Mouse (Mus musculus): ENCODE data around the gene Epha6. TPM values are rescaled to one million over a fixed set of nuclear protein-coding genes. Genes with fewer than 3 reads are reported as not detected.

Epha6 gene
- polyA plus RNA-seq, 1 experiment from 2014 or later, result 0.16 TPM

GRCm38 (mm10) chr16:59743669-59744068 is 861.7 kb downstream of the Epha6 start:
- Histone ChIP-seq H3K9me3 (ENCODE audit: control insufficient read depth) (no peaks in the 10 kb centered on the region), H3K4me2 (replicated peaks; ENCODE audit: low read depth) (no peak overlapping the region), H3K36me3 (ENCODE audit: control insufficient read depth, insufficient read depth) (no peaks in the 10 kb centered on the region), H3K4me3 (ENCODE audit: low read depth, low read length) (no peak overlapping the region), H3K27ac (ENCODE audit: low read depth, low read length) (no peak overlapping the region), H3K27me3 (replicated peaks; ENCODE audit: control insufficient read depth, insufficient read depth, low read length) (no peaks in the 10 kb centered on the region), H3K4me1 (replicated peaks; ENCODE audit: control insufficient read depth, insufficient read depth, low read length) (no peaks in the 10 kb centered on the region), H3K9ac (ENCODE audit: low read depth, low read length) (no peak overlapping the region)
- no peak for TF ChIP-seq CTCF (IDR thresholded peaks at IDR 0.05; ENCODE audit: low read depth)
- no peak for ATAC-seq
- 77% methylated on average over 1 of the region's 1 CpGs for WGBS

DNA sequence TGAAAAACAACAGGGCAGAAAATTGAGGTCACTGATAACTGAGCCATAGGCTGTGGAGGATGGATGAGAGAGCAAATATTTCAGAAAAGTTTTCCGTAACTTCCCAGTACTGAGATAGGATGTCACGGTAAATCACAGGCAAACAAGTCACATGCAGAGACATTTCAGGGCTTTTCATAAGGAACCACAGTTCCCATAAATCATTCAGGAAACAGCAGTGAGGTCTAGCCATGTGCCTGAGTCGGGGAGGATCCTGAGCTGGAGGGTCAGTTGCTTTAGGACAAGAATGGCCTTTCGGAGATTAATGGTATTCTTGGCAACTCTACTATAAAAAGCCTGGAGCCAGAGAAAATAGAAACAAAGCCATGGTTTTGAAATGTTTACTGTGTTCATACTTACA is 889.8 kb downstream of the Epha6 start:
- Histone ChIP-seq H3K4me1 (replicated peaks; ENCODE audit: control insufficient read depth, insufficient read depth, low read length) (no peaks in the 10 kb centered on the region), H3K4me3 (ENCODE audit: low read depth, low read length) (no peak overlapping the region), H3K4me2 (replicated peaks; ENCODE audit: low read depth) (no peak overlapping the region), H3K9ac (ENCODE audit: low read depth, low read length) (no peak overlapping the region), H3K27me3 (replicated peaks; ENCODE audit: control insufficient read depth, insufficient read depth, low read length) (no peaks in the 10 kb centered on the region), H3K27ac (ENCODE audit: low read depth, low read length) (no peak overlapping the region), H3K36me3 (ENCODE audit: control insufficient read depth, insufficient read depth) (no peaks in the 10 kb centered on the region), H3K9me3 (ENCODE audit: control insufficient read depth) (no peaks in the 10 kb centered on the region)
- no peak for ATAC-seq
- no peak for TF ChIP-seq CTCF (IDR thresholded peaks at IDR 0.05; ENCODE audit: low read depth)
- 89% methylated on average over 4 of the region's 4 CpGs for WGBS

- 91% methylated on average over 7 of the region's 7 CpGs for WGBS
- no peak for TF ChIP-seq CTCF (IDR thresholded peaks at IDR 0.05; ENCODE audit: low read depth)
- Histone ChIP-seq H3K4me2 (replicated peaks; ENCODE audit: low read depth) (no peak overlapping the region), H3K36me3 (ENCODE audit: control insufficient read depth, insufficient read depth) (no peaks in the 10 kb centered on the region), H3K9ac (ENCODE audit: low read depth, low read length) (no peak overlapping the region), H3K4me3 (ENCODE audit: low read depth, low read length) (no peak overlapping the region), H3K27me3 (replicated peaks; ENCODE audit: control insufficient read depth, insufficient read depth, low read length) (no peaks in the 10 kb centered on the region), H3K4me1 (replicated peaks; ENCODE audit: control insufficient read depth, insufficient read depth, low read length) (no peaks in the 10 kb centered on the region), H3K27ac (ENCODE audit: low read depth, low read length) (no peak overlapping the region), H3K9me3 (ENCODE audit: control insufficient read depth) (no peaks in the 10 kb centered on the region)
- no peak for ATAC-seq
These were observed 912.1 kb downstream of the Epha6 start for GRCm38 (mm10) chr16:59693230-59693629.

DNA sequence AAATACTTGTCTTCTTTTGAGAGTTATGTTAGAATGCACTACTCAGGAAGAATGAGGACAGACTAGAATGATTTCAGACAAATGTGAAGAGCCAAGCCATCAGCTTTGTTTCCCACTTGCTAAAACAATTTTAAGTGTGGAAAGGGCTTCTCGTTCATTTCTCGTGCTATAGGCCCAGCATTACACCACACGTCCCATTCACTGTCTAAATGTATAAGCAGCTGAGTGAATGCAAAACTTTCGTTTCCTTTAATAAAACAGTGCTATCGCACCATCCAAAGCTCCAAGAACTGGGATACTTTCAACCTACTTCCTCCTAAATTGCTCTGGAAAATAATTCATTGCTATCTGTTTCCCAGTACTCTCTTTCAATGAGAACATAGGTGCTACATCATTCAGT is 916.2 kb downstream of the Epha6 start:
- Histone ChIP-seq H3K4me3 (ENCODE audit: low read depth, low read length) (no peak overlapping the region), H3K27ac (ENCODE audit: low read depth, low read length) (no peak overlapping the region), H3K27me3 (replicated peaks; ENCODE audit: control insufficient read depth, insufficient read depth, low read length) (no peaks in the 10 kb centered on the region), H3K9me3 (ENCODE audit: control insufficient read depth) (no peaks in the 10 kb centered on the region), H3K4me1 (replicated peaks; ENCODE audit: control insufficient read depth, insufficient read depth, low read length) (no peaks in the 10 kb centered on the region), H3K36me3 (ENCODE audit: control insufficient read depth, insufficient read depth) (no peaks in the 10 kb centered on the region), H3K9ac (ENCODE audit: low read depth, low read length) (no peak overlapping the region), H3K4me2 (replicated peaks; ENCODE audit: low read depth) (no peak overlapping the region)
- WGBS, result 89% methylated on average over 5 of the region's 5 CpGs
- no peak for ATAC-seq
- no peak for TF ChIP-seq CTCF (IDR thresholded peaks at IDR 0.05; ENCODE audit: low read depth)

GRCm38 (mm10) chr16:59685135-59685534 is 920.2 kb downstream of the Epha6 start:
- Histone ChIP-seq H3K27me3 (replicated peaks; ENCODE audit: control insufficient read depth, insufficient read depth, low read length) (no peaks in the 10 kb centered on the region), H3K4me1 (replicated peaks; ENCODE audit: control insufficient read depth, insufficient read depth, low read length) (no peaks in the 10 kb centered on the region), H3K27ac (ENCODE audit: low read depth, low read length) (no peak overlapping the region), H3K9me3 (ENCODE audit: control insufficient read depth) (no peaks in the 10 kb centered on the region), H3K4me2 (replicated peaks; ENCODE audit: low read depth) (no peak overlapping the region), H3K36me3 (ENCODE audit: control insufficient read depth, insufficient read depth) (no peaks in the 10 kb centered on the region), H3K9ac (ENCODE audit: low read depth, low read length) (no peak overlapping the region), H3K4me3 (ENCODE audit: low read depth, low read length) (no peak overlapping the region)
- no peak for ATAC-seq
- TF ChIP-seq CTCF (IDR thresholded peaks at IDR 0.05; ENCODE audit: low read depth), result no peak
- 65% methylated on average over 5 of the region's 5 CpGs for WGBS

GRCm38 (mm10) chr16:59683434-59683833 is 921.9 kb downstream of the Epha6 start:
- Histone ChIP-seq H3K9ac (ENCODE audit: low read depth, low read length) (no peak overlapping the region), H3K27me3 (replicated peaks; ENCODE audit: control insufficient read depth, insufficient read depth, low read length) (no peaks in the 10 kb centered on the region), H3K27ac (ENCODE audit: low read depth, low read length) (no peak overlapping the region), H3K36me3 (ENCODE audit: control insufficient read depth, insufficient read depth) (no peaks in the 10 kb centered on the region), H3K4me2 (replicated peaks; ENCODE audit: low read depth) (no peak overlapping the region), H3K4me3 (ENCODE audit: low read depth, low read length) (no peak overlapping the region), H3K4me1 (replicated peaks; ENCODE audit: control insufficient read depth, insufficient read depth, low read length) (no peaks in the 10 kb centered on the region), H3K9me3 (ENCODE audit: control insufficient read depth) (no peaks in the 10 kb centered on the region)
- no peak for ATAC-seq
- 6% methylated on average over 8 of the region's 8 CpGs for WGBS
- TF ChIP-seq CTCF (IDR thresholded peaks at IDR 0.05; ENCODE audit: low read depth), result peak; percentile 95

Measured in intestine, postnatal 0 days (tissue).